Mouse (Mus musculus): ENCODE data around the gene Rad51b.

DNA sequence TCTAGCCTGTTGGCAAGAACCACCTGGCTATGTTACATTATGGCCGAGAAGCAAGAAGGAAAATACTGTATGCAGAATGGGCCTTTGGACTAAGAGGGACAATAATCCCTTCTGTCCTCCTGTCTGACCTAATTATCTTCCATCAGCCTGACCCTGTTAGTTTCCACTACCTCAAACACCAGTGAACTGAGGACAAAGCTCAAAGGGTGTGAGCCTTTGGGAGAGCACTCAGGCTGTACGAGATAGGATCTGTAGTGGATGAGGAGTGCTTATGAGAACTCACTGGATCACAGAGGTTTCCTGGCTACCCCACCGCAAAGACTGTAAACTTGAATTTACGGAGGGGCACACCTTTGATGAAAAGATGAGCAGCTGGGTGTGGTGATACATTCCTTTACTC is 16.6 kb downstream of the Rad51b start:
- no peak for TF ChIP-seq POLR2A (IDR thresholded peaks at IDR 0.05; ENCODE audit: insufficient read depth, low read depth, low read length)
- no peak for TF ChIP-seq EP300 (IDR thresholded peaks at IDR 0.05; ENCODE audit: insufficient read depth, low read depth, low read length)

Measured in heart, adult 2 months (tissue).